Mouse (Mus musculus) thymus, postnatal 4 days (tissue): ENCODE measurements around the gene Swi5.
"Not testable (repeated sequence)": the region's sequence is repeated elsewhere in the genome, so short reads cannot be mapped to it uniquely, and the experiment has no call there.

Experiments used
- DNase-seq: peaks from one replicate; pipeline ENCODE4 v3.0.0; 2021

Swi5 gene

DNA sequence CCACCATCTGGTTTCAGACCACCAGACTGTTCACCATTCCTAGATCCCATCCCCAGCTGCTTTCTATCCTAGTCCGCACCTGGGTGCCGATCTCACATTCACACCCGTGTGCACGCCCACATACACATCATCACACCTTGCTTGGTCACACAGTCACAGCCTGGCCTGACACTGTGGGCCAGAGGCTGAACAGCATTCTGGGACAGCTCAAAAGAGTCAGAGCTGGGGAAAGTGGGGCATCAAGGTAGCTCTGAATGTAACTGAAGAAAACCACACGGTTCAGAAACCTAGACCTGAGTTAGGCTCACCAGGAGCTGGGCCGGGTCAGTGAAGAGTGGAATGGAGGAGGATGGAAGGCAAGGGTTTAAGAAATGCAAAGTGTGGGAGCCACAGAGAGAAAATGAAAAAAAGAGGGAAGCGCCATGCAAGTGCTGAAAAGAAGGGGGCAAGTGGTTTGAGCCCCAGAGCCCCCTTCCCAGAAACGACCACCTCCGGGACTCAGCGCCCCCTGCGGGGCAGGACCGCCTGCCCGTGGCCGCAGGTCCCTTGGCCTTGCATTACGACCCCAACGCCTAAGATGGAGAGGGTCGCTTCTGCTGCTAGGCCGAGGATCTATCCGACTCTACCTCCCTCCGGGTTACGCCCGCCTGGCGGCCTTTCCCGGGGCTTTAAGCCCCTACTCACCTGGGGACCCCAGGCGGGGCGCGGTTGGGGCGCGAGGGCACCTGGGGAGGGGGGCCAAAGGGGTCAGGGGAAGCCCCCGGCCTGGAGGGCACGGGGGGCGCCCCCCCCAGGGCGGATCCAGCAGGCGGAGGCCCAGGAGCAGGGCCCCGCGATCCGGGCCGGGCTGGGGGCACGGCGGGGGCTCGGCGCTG, 23.8 kb upstream of the Swi5 start:
- peak; percentile 60 for DNase-seq

DNA sequence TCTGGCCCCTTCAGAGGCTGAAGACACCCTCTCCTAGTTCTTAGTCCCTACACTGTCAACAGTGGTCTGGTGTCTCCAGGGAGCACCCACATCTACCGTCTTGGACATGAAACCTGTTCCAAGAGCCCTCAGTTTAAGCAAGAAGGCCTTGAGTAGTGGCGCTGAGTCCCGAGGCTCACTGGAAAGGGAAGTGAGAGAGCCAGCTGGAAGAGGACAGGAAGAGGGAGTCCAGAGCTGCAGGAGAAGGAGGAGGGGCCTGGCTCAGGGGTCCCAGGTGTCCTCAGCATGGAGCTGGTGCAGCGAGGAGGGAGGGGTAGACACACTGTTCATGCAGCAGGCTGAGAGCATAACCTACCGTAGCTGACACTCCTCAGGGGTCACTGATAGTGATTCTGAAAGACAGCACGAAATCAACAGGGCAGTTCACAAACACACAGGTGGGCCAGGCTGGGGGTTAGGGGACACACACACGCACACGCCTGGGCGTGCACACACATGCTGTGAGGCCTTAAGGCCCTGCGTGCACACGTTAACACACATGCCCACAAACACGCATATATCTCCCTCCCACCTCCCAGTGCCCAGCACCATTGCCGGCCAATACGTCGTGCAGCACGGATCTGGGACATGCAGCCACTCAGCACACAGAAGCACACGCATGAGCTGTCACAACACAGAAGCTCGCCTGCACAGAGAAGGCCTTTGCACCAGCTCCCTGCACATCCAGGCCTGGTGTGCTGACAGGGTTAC, 22.4 kb upstream of the Swi5 start:
- no peak for DNase-seq

DNA sequence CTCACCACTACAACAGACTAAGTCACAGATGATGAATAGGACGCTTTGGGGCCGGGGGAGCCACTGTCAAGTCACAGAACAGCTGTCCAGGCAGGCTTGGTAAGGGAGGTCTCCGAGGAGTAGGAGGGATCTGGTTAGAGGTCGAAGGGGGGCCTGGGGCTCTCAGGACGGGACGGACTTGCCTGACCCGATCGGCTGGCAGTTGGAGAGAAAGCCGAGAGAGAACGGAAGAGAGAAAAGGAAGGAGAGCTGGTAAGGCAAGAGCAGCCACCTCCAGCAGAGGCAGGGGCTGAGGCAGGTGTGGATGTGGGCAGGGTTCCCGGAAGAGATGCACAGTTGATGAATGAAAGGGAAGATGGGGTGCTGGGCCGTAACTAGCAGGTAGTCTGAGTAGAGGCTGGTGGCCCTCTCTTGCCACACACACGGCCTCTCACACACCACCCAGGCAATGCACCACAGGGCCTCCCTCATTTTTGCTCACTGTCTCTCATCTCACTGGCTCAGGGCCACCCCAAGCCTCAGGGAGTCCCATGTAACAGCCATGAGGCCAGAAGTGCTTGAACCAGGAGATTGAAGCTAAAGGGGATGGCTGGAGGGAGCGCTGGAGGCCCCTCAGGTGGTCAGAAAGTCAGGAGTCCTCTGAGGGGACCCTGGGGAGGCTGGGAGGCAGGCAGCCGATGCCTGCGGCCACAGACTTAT, 21.1 kb upstream of the Swi5 start:
- DNase-seq = no peak

DNA sequence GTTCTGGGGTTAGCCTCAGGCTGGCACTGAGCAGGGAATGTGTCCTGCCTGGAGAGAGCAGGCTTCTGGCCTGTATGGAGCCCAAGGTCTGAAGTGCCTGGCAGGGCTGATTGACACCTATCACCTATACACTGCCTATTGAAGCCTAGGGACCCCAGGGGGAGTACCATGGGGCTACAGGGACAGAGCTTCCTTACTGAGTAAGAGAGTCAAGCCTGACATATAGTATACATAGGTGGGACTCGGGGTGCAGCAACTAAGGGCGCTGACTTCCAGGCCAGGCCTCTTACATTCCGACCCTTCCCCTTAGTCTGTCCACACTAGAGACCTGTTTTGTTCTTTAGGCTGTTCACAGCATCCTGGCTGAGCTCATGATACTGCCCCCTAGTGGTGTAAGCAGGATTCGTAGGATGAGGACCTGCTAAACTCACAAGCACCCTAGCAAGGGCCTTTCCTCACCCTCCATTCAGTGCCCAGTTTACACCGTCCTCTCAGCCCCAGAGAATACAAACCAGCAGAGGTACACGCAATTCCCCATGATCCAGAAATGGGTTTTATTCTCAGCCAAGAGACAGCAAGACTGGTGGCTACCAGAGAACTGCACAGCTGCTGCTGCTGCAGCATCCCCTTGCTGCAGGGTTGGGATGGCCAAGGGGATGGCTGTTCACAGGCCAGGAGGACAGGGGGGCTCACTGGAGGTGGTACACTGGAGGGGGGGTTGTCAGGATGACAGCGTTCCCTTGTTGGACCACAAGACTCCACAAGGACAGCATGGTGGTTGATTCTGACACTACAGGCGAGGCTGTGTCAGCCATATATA, 20.3 kb upstream of the Swi5 start:
- DNase-seq = peak; percentile 74

DNA sequence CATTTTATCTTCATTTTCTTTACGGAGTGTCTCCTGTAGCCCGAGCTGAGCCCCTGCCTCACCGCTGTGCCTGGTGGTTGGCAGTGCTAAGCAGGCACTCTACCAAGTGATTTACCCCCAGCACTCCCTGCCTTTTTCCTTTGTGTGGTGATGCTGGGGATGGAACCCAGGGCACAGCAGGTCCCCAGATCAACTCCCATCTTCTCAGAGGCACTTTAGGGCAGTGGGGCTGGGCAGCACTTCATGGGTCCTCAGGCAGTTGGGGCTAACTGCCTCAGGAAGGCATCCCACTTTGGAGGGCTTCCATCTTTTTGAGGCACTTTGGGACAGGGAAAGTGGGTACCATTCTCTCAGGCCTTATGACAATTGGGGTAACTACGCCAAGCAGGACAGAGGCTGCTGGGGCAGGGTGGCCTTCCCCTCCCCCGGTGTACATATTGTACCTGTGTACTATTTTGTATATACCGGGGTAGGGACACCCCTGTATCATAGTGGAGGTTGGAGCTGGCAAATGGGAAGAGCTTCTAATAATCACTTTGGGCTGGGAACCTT, 19.4 kb upstream of the Swi5 start:
- DNase-seq = no peak

DNA sequence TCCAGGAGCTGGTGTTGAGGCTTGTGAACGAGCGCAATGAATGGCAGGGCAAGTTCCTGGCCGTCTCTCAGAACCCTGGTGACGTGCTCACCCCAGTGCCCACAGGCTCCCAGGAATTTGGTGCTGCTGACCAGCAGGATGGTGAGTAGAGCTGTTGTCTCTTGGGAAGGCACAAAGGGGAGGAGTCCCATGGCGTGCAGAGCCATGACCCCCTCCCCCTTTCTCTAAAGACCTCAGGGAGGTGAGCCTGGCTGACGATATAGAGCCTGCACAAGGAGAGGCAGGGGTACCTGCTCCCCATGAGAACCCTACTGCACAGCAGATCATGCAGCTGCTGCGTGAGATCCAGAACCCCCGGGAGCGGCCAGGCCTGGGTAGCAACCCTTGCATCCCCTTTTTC, 18.3 kb upstream of the Swi5 start:
- DNase-seq = no peak

DNA sequence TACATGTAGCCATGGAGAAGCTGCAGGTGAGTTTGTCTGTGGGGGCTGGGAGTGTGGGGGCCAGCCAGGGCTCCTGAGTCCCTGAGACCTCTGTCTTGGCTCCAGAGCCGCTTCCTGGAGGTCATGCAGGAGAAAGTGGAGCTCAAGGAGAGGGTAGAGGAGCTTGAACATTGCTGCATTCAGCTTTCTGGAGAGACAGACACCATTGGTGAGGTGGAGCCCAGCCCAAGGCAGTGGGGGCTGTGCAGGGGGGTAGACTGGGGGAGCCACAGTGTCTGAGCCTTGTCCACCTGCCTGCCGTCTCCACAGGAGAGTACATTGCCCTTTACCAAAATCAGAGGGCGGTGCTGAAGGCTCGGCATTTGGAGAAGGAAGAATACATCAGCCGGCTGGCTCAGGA, 17.8 kb upstream of the Swi5 start:
- DNase-seq = no peak

DNA sequence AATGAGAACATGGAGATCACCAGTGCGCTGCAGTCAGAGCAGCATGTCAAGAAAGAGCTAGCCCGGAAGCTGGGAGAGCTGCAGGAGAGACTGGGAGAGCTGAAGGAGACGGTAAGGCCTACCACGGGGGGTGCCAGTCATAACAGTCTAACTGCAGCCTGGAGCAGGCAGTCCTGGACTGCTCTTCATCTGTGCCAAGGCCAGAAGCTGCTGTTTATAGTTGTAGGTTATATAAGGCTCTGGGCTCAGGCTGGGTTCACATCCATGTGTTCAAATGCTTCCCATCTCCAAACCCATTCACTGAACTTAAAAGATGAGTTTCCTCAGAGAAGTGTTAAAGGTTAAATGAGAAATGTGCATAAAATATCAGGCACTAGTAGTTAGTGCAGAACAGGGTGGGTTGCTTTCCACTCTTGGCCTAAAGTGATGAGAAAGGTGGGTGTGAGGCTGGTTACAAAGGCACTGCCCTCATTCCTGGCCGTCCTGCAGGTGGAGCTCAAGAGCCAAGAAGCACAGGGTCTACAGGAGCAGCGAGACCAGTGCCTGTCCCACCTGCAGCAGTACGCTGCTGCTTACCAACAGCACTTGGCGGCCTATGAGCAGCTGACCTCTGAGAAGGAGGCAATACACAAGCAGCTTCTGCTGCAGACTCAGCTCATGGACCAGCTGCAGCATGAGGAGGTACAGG, 16.4 kb upstream of the Swi5 start:
- DNase-seq = peak; percentile 89

DNA sequence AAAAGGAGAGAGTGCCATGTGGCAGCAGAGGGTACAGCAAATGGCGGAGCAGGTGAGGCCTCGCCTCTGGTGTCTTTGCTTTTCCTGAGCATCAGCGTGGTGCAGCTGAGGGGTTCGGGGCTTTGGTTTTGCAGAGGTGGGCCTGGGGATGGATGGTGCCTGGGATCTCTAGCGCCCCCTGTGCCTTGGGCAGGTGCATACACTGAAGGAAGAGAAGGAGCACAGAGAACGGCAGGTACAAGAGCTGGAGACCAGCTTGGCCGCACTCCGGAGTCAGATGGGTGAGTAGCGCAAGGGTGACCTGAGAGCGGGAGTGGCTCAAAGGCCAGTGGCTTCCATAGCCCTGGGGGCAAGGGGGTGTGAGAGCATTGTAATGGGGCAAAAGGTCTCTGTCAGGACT, 15.1 kb upstream of the Swi5 start:
- peak; percentile 52 for DNase-seq

DNA sequence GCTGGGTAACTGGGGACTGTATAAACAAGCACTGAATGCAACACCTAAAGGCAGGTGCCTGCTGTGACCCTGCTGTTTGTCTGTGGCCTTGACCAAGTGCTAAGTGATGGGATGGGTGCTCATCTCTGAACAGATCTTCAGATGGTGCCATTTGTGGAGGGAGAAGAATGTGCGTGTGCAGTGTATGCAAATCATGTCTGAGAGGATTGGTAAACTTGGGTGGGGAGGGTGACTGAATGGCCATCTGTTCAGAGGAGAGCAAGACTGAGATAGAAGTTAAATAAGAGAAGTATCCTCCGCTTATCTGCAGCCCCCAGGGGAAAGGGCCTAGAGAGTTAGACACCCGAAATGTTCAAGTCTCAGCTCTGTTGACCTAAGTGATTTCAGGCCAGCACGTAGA, 11.6 kb upstream of the Swi5 start:
- no peak for DNase-seq

DNA sequence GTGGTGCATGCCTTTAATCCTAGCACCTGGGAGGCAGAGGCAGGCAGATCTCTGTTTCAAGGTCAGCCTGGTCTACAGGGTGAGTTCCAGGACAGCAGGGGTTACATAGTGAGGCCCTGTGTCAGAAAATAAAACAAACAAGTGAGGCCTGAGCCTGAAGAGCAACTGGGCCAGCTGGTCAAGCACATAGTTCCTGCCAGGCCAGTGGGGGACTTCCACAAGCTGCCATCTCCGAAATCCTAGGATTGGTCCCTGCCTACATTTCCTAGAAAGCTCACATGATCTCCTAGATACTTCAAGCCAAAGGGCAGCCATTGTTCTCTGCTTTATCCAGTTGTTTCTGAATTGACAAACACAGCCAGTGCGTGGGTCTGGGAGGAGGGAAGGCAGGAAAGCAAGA, 8.0 kb upstream of the Swi5 start:
- DNase-seq = not testable (repeated sequence)

DNA sequence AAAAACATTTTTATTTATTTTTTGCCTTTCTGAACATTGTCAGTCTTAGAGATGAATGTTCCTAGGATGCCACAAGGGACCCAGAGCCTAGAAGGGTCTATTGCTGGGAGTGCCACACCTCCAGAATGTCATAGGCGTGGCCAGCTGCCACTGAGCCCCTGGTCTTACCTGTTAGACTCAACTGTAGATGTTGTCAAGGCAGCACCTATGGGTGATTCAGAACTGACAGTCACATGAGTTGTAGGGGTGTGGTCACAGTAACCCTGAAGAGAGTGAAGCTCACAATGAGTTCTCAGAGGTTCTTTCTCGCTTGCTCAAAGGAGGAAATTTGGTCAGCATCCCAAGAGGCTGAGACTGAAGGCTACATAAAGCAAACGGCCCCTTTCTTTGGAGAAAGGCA, 7.4 kb upstream of the Swi5 start:
- no peak for DNase-seq

DNA sequence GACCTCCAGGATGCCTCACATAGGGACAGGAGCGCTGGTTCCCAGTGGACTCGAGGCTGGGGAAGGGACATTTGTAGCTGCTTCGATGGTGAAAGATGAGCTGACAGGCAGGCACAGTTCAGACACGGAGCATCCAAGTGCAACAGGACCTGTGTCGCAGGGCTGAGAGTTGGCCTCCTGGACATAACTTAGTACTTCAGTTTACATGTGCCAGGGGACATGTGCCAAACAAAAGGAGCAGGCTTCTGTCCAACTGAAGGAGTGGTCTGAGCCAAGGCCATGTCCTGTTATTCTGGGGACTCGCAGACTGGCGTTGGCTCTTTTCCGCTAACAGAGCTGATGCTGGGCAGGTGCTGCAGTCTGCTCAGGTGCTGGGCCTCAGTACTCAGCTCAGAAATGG, 6.5 kb upstream of the Swi5 start:
- DNase-seq = no peak

DNA sequence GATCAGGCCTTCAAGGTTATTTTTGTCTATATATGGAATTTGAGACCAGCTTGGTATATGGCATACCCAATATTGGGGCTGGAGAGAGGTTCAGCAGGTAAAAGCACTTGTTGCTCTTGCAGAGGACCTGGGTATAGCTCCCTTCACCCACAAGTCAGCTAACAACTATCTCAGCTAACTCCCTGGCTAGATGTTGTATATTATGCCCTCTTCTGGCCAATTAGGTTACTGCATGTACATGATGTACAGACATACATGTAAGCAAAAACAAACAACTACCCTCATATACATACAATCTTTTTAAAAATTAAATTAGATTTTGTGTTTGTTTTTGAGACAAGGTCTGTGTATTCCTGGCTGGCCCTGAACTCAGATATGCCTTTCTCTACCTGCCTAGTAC, 1.7 kb upstream of the Swi5 start:
- no peak for DNase-seq

DNA sequence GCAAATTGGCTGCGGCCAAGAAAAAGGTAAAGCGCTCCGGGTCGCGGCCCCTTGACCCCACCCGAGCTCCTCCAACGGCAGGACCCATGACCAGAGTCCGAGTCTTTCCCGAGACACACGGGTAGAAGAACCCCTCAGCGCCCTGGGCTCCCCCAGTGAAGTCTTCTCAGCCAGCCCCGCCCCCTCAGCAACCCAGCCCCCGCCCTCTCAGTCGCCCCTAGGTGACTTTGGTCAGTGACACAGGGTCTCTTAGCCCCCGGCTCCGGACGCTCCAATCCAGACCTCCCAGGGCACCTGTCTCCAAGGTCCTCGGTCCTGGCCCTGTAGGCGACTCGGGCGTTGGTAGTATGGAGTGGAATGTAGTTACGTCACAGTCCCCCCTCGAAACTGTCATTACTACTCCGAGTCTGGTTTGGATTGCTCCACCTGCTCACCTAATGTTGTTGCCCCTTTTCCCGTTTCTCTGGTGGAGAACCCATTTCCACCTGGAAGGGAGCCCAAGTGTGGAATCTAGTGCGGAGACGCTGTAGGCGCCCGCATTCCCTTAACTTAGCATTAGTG, 576 bp upstream of the Swi5 start:
- DNase-seq = no peak

DNA sequence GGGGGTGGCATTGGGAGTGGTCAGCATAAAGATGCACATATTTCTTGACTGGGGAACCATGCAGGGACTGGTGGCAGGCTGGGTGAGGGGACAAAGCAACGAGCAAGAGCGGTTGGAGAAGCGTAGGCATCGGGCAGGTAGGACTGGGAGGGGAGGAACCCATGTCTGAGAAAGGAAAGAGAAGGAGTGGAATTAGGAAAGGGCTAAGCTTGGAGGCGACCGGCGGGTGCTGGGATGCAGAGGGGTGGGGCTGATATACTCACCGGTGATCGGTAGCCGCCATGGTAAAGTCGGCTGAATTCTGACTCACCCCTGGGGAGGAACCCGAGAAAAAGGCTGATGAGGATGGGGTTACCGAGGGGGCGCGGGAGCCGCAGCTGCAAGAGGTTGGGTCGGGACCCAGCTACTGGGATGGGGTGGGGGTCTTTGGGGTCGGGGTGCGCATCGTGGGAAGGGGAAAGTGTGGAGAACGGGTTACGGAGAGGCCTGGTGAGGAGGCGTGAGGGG, 488 bp downstream of the Swi5 start, which contains the start of gene Golga2:
Golga2 (plus strand) TSS at position 51 of the 507 bp plus-strand sequence.
- DNase-seq = no peak

DNA sequence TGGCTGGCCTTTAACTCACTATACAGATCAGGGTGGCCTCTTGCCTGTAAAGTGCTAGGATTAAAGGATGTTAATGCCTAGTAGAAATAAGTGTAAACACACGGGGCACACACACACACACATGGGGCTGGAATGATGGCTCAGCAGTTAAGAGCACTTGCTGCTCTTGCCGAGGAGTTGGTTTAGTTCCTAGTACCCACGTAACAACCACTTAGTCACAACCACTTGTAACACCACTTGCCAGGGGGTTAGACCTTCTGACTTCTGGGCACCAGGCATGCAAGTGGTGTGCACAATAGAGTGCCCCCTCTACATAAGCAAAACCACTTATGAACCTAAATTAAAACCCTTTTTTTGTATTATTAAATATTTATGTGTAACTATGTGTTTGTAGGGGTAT, 3.9 kb downstream of the Swi5 start:
- no peak for DNase-seq

DNA sequence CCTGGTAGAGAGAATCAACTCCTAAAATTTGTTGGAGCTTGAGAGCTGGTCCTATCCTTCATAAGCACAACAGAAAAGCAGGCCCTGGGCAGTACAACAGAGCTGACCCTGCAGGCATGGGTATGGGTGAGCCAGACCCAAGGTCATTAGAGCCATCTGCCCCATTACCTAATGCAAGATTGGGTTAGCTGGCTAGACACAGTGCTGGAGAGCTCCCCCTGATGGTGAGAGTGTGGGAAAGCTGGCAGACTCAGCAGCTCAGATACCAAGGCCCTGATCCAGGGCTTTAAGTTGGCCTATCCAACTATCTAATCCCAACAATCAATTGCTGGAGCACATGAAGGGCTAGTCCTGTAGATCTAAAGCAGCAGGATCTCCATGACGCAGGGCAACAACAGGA, 5.1 kb downstream of the Swi5 start:
- DNase-seq = peak; percentile 70

DNA sequence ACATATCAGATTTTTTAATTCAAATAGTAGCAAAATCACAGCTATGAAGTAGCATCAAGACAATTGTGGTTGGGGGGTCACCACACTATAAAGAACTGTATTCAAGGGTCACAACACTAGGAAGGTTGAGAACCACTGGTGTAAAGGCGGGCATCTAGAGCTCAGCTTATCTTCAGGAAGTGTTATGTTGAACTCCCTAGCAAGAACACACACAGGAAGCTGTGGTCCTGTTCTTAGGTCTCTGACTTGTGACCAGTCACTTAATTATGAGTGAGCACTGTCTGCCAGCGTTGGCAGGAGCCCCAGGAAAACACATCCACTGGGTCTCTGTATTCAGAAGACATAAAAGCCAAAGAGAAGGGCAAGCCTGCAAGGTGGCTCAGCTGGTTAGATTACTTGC, 5.6 kb downstream of the Swi5 start:
- DNase-seq = no peak

DNA sequence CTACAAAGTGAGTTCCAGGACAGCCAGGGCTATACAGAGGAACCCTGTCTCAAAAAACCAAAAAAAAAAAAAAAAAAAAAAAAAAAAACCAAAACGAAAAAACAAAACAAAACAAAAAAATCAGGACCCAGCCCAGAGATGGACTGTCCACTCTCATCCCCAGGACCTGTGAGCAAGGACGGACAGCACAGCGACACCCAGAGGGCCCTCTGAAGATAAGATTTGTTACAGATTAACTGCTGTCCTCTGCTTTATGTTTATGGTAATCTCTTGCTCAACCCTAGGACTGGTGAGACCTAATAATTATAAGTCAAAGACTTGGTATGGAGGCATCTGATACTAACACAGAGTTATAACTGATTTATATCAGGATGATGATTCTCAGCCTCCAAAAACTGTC, 12.1 kb downstream of the Swi5 start:
- no peak for DNase-seq

DNA sequence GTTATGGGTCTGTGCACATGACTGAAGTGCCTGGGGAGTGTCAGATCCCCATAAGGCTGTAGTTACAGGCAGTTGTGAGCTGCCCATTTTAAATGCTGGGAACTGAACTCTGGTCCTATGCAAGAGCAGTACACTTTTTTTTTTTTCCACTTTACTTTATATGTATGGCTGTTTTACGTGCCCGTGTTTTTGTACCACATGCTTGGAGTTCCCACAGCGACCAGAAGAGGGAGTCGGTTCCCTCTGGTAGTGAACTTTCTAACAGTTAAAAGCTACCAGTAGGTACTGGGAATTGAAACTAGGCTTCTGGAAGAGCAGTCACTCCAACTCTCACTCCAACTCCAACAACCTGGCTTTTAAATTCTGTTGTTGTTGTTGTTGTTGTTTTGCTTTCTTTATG, 27.2 kb downstream of the Swi5 start:
- peak; percentile 88 for DNase-seq
